ENCODE assay signal across 20 mouse cellular contexts in genomic region chr4:106817017-106817416, GRCm38 (mm10).
"Had no signal": no experiment of that assay in that cellular context is flagged by ENCODE, and none has a peak within 500 bp of the region (broad histone marks: within the 10 kb centered on the region; RNA-seq: fewer than 3 reads in every experiment).

No protein-coding gene starts in this region.

- ATAC-seq: liver, postnatal 0 days; lung, postnatal 0 days; midbrain, embryonic 16.5 days had no signal

- H3K9me3 ChIP-seq: liver, embryonic 15.5 days; lung, embryonic 15.5 days; midbrain, embryonic 10.5 days; midbrain, embryonic 12.5 days; neural tube, embryonic 13.5 days; neural tube, embryonic 15.5 days; stomach, embryonic 15.5 days had no signal

- H3K4me3 ChIP-seq: liver, embryonic 15.5 days; lung, embryonic 15.5 days; midbrain, embryonic 10.5 days; midbrain, embryonic 12.5 days; myocyte; neural tube, embryonic 13.5 days; neural tube, embryonic 15.5 days; stomach, embryonic 15.5 days had no signal

- H3K4me1 ChIP-seq: liver, embryonic 15.5 days; lung, embryonic 15.5 days had no signal

- H3K36me3 ChIP-seq: liver, embryonic 15.5 days; lung, embryonic 15.5 days; midbrain, embryonic 10.5 days; midbrain, embryonic 12.5 days; neural tube, embryonic 13.5 days; neural tube, embryonic 15.5 days; stomach, embryonic 15.5 days had no signal

- DNase-seq: liver, postnatal 0 days; lung, adult 2 months; lung, postnatal 14 days; lung, postnatal 36 days; midbrain, embryonic 14.5 days; right cerebral cortex, postnatal 14 days; thymus, adult 18-20 months; thymus, postnatal 14 days; thymus, postnatal 36 days had no signal

- H3K27me3 ChIP-seq: lung, embryonic 15.5 days; neural tube, embryonic 13.5 days; neural tube, embryonic 15.5 days; stomach, embryonic 15.5 days had no signal

- H3K27ac ChIP-seq: liver, embryonic 15.5 days; lung, embryonic 15.5 days; macrophage; midbrain, embryonic 10.5 days; midbrain, embryonic 12.5 days; stomach, embryonic 15.5 days had no signal
